In the genomic region with DNA sequence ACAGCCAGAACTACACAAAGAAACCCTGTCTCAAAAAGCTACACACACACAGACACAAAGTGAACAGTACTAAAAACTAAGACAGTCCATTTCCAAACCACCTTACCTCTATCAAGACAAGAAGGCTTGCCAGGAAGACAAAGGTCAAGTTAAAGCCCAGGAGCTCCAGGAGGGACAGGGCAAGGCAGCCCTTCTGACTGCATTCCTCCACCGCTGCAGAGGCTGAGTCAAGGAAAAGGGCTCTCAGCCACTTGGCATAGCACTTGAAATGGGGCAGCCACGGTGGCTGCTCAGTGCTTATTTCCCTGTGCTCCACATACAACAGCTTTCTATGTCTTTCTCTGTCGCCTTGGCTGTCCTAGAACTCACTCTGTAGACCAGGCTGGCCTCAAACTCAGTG, we compare ENCODE assay signal across 14 mouse cellular contexts. TPM values are rescaled to one million over a fixed set of nuclear protein-coding genes. Genes with fewer than 3 reads are reported as not detected.
"Had no signal": no experiment of that assay in that cellular context is flagged by ENCODE, and none has a peak within 500 bp of the region (broad histone marks: within the 10 kb centered on the region; RNA-seq: fewer than 3 reads in every experiment).

No protein-coding gene starts in this region.

- H3K27me3 ChIP-seq: limb, embryonic 13.5 days; midbrain, embryonic 12.5 days had no signal

- DNase-seq: left cerebral cortex, postnatal 4 days; lung, embryonic 14.5 days; right cerebral cortex, postnatal 14 days; thymus, postnatal 4 days had no signal

- H3K4me3 ChIP-seq: limb, embryonic 13.5 days; midbrain, embryonic 12.5 days had no signal

- H3K9me3 ChIP-seq: limb, embryonic 13.5 days; midbrain, embryonic 12.5 days had no signal

- H3K27ac ChIP-seq: limb, embryonic 13.5 days; liver, embryonic 14.5 days; midbrain, embryonic 12.5 days; stomach, postnatal 0 days had no signal

- H3K9ac ChIP-seq: limb, embryonic 13.5 days; liver, embryonic 14.5 days; lung, embryonic 14.5 days; midbrain, embryonic 12.5 days had no signal

- ATAC-seq: hindbrain, embryonic 16.5 days had no signal

- H3K4me1 ChIP-seq: limb, embryonic 13.5 days had no signal

- H3K4me2 ChIP-seq: limb, embryonic 13.5 days; lung, embryonic 14.5 days; midbrain, embryonic 12.5 days had no signal

RNA-seq across cellular contexts. Expression of gene Nppa, which starts 23.5 kb away (rescaled TPM):
- polyA plus RNA-seq: limb, embryonic 13.5 days; liver, adult 2 months; liver, embryonic 14.5 days; lung, embryonic 14.5 days had no signal

RNA-seq across cellular contexts. Expression of gene Nppb, which starts 38.4 kb away (rescaled TPM):
- polyA plus RNA-seq: intestine, embryonic 14.5 days; large intestine, adult 2 months; limb, embryonic 13.5 days; liver, adult 2 months; liver, embryonic 14.5 days; lung, embryonic 14.5 days; midbrain, embryonic 12.5 days; midbrain, postnatal 0 days; spleen, adult 2 months; stomach, postnatal 0 days had no signal
